Mouse (Mus musculus) spleen, postnatal 0 days (tissue): Measurements from ENCODE around the gene Chst1. TPM values are rescaled to one million over a fixed set of nuclear protein-coding genes. Genes with fewer than 3 reads are reported as not detected.

Source experiments
- polyA plus RNA-seq: library from polyadenylated mRNA; unstranded; fragments of >200 nt; fragmentation: Nextera tagmentation; extraction: Ambion mirVana; gene quantifications from 2 replicates; pipeline ENCODE4 v1.2.1, GENCODE M21; 2015

Chst1 gene
- 5.0 and 9.2 TPM in 2 replicates for polyA plus RNA-seq

GRCm38 (mm10) chr2:92599487-92600347 is at the start of gene Chst1:
Chst1 (plus strand) TSS chr2:92599707.

Other genes starting within 250 kb of the Chst1 start
- 20.3 and 22.6 TPM in 2 replicates for gene Pex16, start 225.0 kb upstream of the Chst1 start, polyA plus RNA-seq
- gene Large2, start 224.8 kb upstream of the Chst1 start, polyA plus RNA-seq, result 0.76 and 0.83 TPM in 2 replicates
- 0.51 and 0.64 TPM in 2 replicates for gene 1700029I15Rik, start 217.2 kb upstream of the Chst1 start, polyA plus RNA-seq
- 3.7 and 6.1 TPM in 2 replicates for gene Mapk8ip1, start 198.4 kb upstream of the Chst1 start, polyA plus RNA-seq
- 8.8 and 11.1 TPM in 2 replicates for gene Cry2, start 165.7 kb upstream of the Chst1 start, polyA plus RNA-seq
- 10.7 and 14.4 TPM in 2 replicates for gene Slc35c1, start 139.2 kb upstream of the Chst1 start, polyA plus RNA-seq